Mouse (Mus musculus): ENCODE results near the gene Araf.

Gene Araf

DNA sequence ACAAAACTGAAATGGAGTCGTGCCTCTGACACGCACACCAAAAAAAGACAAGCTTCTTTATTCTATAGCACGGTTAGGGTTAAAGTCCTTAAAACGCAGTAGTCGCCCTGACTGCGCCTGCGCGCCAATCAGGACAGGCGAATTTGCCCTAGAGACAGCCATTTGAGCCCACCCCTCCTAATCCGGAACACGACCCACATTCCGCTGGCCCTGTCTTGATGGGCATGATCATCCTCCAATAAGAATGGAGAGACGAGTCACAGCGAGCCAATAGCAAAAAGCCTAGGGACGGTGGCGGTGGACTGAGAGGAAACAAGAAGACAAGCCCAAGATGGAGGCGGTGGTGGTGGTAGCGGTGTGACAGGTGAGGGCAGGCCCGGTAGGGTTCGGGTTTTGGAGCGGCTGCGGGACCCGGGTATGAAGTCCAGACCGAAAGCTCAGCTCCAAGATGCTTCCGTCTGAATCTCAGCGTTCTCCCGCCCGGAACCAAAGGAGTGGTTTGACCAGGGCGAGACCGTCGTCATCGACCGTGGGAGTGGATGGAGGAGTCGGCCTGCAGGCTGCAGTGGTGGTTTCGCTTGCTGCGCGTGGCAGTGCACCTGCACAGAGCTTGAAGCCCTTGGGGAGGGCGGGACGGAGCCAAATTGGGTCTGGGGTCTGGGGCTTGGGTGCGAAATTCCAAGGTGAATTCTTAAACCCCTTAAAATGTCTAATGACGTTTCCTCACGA is 50.8 kb downstream of the Araf start:
- peak; percentile 94 for DNase-seq (ENCODE audit: low spot score)

DNA sequence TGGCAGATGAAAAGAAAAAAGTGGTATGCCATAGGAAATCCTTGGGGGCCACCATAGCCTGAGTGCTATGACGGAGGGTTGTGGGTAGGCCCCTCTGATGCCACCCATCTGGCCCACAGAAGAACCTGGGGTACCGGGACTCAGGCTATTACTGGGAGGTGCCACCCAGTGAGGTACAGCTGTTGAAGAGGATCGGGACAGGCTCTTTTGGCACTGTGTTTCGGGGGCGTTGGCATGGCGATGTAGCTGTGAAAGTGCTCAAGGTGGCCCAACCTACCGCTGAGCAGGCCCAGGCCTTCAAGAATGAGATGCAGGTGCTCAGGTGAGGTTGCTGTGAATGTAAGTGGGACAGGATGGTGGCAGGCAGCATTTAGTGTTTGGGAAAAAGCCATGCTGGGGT is 56.2 kb downstream of the Araf start:
- no peak for DNase-seq (ENCODE audit: low spot score)

DNA sequence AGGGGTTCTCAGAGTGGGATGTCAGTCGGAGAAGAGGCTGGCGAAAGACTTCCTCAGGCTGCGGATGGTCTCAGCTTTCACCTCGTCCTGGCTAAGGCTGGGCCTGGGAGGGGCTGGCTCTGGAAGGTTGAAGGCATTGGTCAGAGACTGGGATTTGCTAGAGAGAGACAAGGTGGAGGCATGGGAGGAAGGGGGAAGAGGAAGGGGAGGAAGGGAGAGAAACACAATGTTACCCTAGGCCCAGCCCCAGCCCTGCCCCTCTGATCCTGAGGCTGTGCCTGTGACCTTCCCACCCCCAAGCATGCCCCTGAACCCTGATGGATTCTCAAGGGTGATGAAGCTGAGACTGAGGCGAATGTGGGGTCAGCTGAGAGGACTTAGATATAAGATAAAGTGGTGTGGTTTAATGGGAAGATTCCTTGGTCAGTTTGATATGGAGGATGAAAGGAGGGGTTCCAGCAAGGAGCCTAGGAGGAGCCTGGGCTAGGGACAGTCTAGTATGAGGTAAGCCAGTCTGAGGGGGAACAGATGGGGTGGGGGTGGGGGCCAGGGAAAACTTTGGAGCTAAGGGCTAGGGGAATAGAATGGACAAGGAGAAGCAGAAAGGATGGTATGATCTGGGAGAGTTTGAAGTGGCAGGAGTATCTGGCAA is 64.0 kb downstream of the Araf start:
- no peak for DNase-seq (ENCODE audit: low spot score)

DNA sequence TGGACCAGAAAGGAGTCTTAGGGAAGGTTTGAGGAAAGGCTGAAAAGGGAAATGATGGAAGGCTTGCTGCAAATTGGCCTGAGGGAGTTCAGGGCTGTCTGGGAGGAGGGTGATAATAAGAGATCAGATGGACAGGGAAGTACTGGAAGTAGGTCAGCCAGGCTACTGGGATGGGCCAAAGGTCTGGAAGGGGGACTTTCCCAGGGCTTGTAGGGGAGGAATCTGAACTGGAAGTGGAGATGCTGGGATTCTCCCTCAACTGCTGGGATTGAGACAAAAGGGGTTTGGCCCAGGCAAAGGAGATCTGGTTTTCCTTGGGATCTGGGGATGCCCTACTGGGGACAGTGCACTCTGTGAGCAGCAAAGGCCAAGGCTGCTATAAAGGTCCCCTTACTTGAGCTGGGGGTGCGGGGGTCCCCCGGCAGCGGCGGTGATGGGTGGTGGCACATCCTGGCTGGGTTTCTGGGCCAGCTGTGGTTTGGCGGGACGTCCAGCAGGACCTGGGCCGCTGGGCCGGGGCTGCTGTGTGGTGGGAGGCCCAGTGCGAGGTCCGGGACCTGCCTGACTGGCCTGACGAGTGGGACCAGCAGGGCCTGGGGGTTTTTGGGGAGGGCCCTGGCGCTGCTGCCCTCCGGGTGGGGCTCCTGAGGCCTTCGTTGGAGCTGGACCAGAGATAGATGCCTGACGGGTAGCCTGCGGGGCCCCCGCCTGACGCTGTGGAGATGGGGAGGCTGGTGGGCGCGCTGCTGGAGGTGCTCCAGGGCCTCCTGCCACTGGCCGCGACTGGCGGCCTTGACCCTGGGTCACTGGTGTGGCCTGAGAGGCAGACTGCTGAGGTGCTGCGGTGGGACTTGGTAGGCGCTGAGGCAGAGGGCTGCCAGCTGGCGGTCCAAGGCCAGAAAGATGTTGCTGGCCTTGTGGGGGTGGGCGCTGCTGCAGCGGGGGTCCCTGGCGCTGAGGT is 64.8 kb downstream of the Araf start:
- DNase-seq (ENCODE audit: low spot score) = no peak

DNA sequence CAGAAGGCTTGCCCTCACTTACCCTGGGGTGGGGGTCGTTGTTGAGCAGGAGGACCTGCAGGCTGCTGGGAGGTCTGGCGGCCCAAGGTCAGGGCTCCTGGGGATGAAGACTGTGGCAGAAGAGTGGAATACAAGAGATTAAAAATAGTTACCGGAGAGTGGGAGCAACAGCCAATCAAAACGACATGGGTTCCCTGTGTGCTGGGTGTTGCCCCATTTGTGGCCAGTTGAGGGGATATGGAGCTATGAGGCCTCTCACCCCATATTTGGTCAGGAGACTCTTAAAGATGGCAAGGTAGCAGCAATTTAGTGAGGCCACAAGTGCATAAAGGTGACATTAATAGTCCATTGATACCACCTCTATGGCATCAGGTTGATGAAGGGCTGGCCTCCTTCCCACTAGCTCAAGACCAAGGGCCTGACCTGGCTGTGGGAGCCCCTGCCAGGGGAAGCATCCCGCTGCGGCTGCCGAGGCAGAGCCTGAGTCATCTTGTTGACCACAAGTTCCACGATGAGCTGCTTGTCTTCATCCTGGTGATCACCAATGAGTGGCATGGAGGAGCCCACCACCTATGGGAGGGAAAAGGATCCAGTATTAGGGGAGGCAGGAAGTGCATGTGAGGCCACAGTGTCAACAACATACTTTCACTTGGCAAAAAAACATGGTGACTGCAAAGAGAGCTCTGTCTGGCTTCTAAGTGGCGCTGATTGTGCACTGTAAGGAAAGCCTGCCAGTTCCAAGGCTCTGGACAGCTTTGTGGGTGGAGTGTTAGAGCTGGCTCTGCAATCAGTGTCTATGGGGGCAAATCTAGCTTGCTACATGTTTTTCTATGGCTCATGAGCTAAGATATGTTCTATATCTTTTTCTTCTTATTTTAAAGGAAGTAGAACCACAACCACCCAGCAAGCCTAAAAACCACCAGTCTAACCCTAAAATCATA is 65.8 kb downstream of the Araf start:
- DNase-seq (ENCODE audit: low spot score) = no peak

DNA sequence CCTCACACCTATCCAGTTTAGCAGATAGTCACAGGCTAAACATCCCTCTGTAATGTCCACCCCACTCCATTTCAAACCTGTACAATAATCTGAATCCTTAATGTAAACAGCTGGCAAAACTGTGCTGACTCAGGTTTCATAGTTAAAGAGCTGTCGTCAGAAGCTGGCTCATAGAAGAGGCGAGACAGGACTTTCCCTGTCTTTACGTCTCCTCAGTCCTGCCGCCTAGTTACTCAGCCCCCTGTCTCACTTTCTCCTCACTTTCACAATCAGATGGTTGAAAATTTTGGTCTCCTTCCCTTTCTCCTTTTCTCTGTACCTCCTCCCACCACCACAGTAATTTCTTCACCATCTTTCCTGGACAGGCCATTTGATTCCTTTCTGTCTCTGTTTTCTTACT is 70.5 kb downstream of the Araf start:
- DNase-seq (ENCODE audit: low spot score) = no peak

GRCm38 (mm10) chrX:20869203-20869602 is 71.6 kb downstream of the Araf start:
- DNase-seq (ENCODE audit: low spot score) = no peak

GRCm38 (mm10) chrX:20869962-20870513 is 72.4 kb downstream of the Araf start, which contains the start of gene Timp1:
TSS of gene Timp1 (plus strand) at chrX:20870166.
- DNase-seq (ENCODE audit: low spot score) = no peak

GRCm38 (mm10) chrX:20872928-20873500 is 75.4 kb downstream of the Araf start:
- no peak for DNase-seq (ENCODE audit: low spot score)

GRCm38 (mm10) chrX:20875241-20875640 is 77.6 kb downstream of the Araf start:
- DNase-seq (ENCODE audit: low spot score) = no peak

GRCm38 (mm10) chrX:20910074-20910473 is 112.5 kb downstream of the Araf start:
- DNase-seq (ENCODE audit: low spot score) = no peak
